Mouse (Mus musculus): ENCODE measurements around the gene Dhx32. TPM values are rescaled to one million over a fixed set of nuclear protein-coding genes. Genes with fewer than 3 reads are reported as not detected.

Gene Dhx32
- 25.7 and 33.6 TPM in 2 replicates for polyA plus RNA-seq (2016; fragmentation: Nextera tagmentation; extraction: Ambion mirVana)

- H3K27me3 ChIP-seq (ENCODE audit: insufficient read depth, poor library complexity, severe bottlenecking) = no peaks in the 10 kb centered on the region
- peak within 1 kb of the TSS; percentile 34 for H3K4me3 ChIP-seq
- H3K36me3 ChIP-seq = no peaks in the 10 kb centered on the region
- DNase-seq (ENCODE audit: low spot score) = peak; percentile 91
- H3K9me3 ChIP-seq = no peaks in the 10 kb centered on the region
- H3K27ac ChIP-seq = peak within 1 kb of the TSS; percentile 26; the same call in 1 of the 2 replicates
- H3K4me1 ChIP-seq = 0 out of 2 replicates have a peak, but pooled peaks cover 6% of the 10 kb centered on the region
- WGBS = 18% methylated on average over 18 of the region's 18 CpGs
Observed at GRCm38 (mm10) chr7:133782717-133783435, at the start of gene Dhx32. Dhx32 (minus strand) TSS chr7:133782726.

GRCm38 (mm10) chr7:133829579-133829978 lies 47.1 kb upstream of the Dhx32 start:
- no peaks in the 10 kb centered on the region for H3K27me3 ChIP-seq (ENCODE audit: insufficient read depth, poor library complexity, severe bottlenecking)
- no peaks in the 10 kb centered on the region for H3K36me3 ChIP-seq
- H3K27ac ChIP-seq = no peak overlapping the region
- H3K4me1 ChIP-seq = peaks cover 7% of the 10 kb centered on the region
- no peak overlapping the region for H3K4me3 ChIP-seq
- WGBS = 67% methylated on average over 7 of the region's 7 CpGs
- DNase-seq (ENCODE audit: low spot score) = peak; percentile 30
- H3K9me3 ChIP-seq = no peaks in the 10 kb centered on the region

GRCm38 (mm10) chr7:133828514-133828913 lies 46.0 kb upstream of the Dhx32 start:
- no peaks in the 10 kb centered on the region for H3K27me3 ChIP-seq (ENCODE audit: insufficient read depth, poor library complexity, severe bottlenecking)
- H3K9me3 ChIP-seq = no peaks in the 10 kb centered on the region
- peak; percentile 77 for DNase-seq (ENCODE audit: low spot score)
- H3K36me3 ChIP-seq = no peaks in the 10 kb centered on the region
- peak overlapping the region; percentile 53; the same call in 1 of the 2 replicates for H3K27ac ChIP-seq
- no peak overlapping the region for H3K4me3 ChIP-seq
- peaks cover 7% of the 10 kb centered on the region for H3K4me1 ChIP-seq
- 26% methylated on average over 4 of the region's 4 CpGs for WGBS

- H3K4me3 ChIP-seq = no peak overlapping the region
- H3K27me3 ChIP-seq (ENCODE audit: insufficient read depth, poor library complexity, severe bottlenecking) = no peaks in the 10 kb centered on the region
- peaks cover 7% of the 10 kb centered on the region for H3K4me1 ChIP-seq
- DNase-seq (ENCODE audit: low spot score) = no peak
- 89% methylated on average over 2 of the region's 2 CpGs for WGBS
- no peaks in the 10 kb centered on the region for H3K36me3 ChIP-seq
- no peak overlapping the region for H3K27ac ChIP-seq
- no peaks in the 10 kb centered on the region for H3K9me3 ChIP-seq
Observed at GRCm38 (mm10) chr7:133824579-133824978, 42.1 kb upstream of the Dhx32 start.

- 82% methylated on average over 6 of the region's 6 CpGs for WGBS
- Histone ChIP-seq H3K27ac (no peak overlapping the region), H3K27me3 (ENCODE audit: insufficient read depth, poor library complexity, severe bottlenecking) (no peaks in the 10 kb centered on the region), H3K9me3 (no peaks in the 10 kb centered on the region), H3K4me3 (no peak overlapping the region), H3K36me3 (no peaks in the 10 kb centered on the region), H3K4me1 (peaks cover 7% of the 10 kb centered on the region)
- DNase-seq (ENCODE audit: low spot score) = peak; percentile 66
Observed at GRCm38 (mm10) chr7:133823751-133824150, 41.2 kb upstream of the Dhx32 start.

- H3K27me3 ChIP-seq (ENCODE audit: insufficient read depth, poor library complexity, severe bottlenecking) = no peaks in the 10 kb centered on the region
Observed at GRCm38 (mm10) chr7:133813331-133813730, 30.8 kb upstream of the Dhx32 start.

GRCm38 (mm10) chr7:133812927-133813326 lies 30.4 kb upstream of the Dhx32 start:
- no peak overlapping the region for H3K27ac ChIP-seq
- H3K27me3 ChIP-seq (ENCODE audit: insufficient read depth, poor library complexity, severe bottlenecking) = no peaks in the 10 kb centered on the region
- no peaks in the 10 kb centered on the region for H3K4me1 ChIP-seq
- no peak overlapping the region for H3K4me3 ChIP-seq
- 71% methylated on average over 7 of the region's 7 CpGs for WGBS
- DNase-seq (ENCODE audit: low spot score) = no peak
- no peaks in the 10 kb centered on the region for H3K36me3 ChIP-seq
- H3K9me3 ChIP-seq = no peaks in the 10 kb centered on the region

More at GRCm38 (mm10) chr7:133813331-133813730, 30.8 kb upstream of the Dhx32 start:
- no peaks in the 10 kb centered on the region for H3K9me3 ChIP-seq
- H3K4me1 ChIP-seq = no peaks in the 10 kb centered on the region
- DNase-seq (ENCODE audit: low spot score) = no peak
- no peak overlapping the region for H3K27ac ChIP-seq
- no peaks in the 10 kb centered on the region for H3K36me3 ChIP-seq
- H3K4me3 ChIP-seq = no peak overlapping the region
- 80% methylated on average over 4 of the region's 4 CpGs for WGBS

- H3K36me3 ChIP-seq = no peaks in the 10 kb centered on the region
- H3K9me3 ChIP-seq = no peaks in the 10 kb centered on the region
- DNase-seq (ENCODE audit: low spot score) = peak; percentile 84
- no peaks in the 10 kb centered on the region for H3K27me3 ChIP-seq (ENCODE audit: insufficient read depth, poor library complexity, severe bottlenecking)
- no peak overlapping the region for H3K27ac ChIP-seq
- H3K4me3 ChIP-seq = no peak overlapping the region
- 51% methylated on average over 7 of the region's 7 CpGs for WGBS
- no peaks in the 10 kb centered on the region for H3K4me1 ChIP-seq
Observed at GRCm38 (mm10) chr7:133805614-133806175, 23.2 kb upstream of the Dhx32 start.

- 55% methylated on average over 6 of the region's 6 CpGs for WGBS
- H3K27me3 ChIP-seq (ENCODE audit: insufficient read depth, poor library complexity, severe bottlenecking) = no peaks in the 10 kb centered on the region
- H3K36me3 ChIP-seq = no peaks in the 10 kb centered on the region
- H3K27ac ChIP-seq = no peak overlapping the region
- H3K4me1 ChIP-seq = no peaks in the 10 kb centered on the region
- H3K9me3 ChIP-seq = no peaks in the 10 kb centered on the region
- H3K4me3 ChIP-seq = no peak overlapping the region
- no peak for DNase-seq (ENCODE audit: low spot score)
Observed at GRCm38 (mm10) chr7:133801823-133802222, 19.3 kb upstream of the Dhx32 start.

GRCm38 (mm10) chr7:133799928-133800327 lies 17.4 kb upstream of the Dhx32 start:
- no peak for DNase-seq (ENCODE audit: low spot score)
- Histone ChIP-seq H3K27ac (no peak overlapping the region), H3K4me3 (no peak overlapping the region), H3K36me3 (no peaks in the 10 kb centered on the region), H3K27me3 (ENCODE audit: insufficient read depth, poor library complexity, severe bottlenecking) (no peaks in the 10 kb centered on the region), H3K9me3 (no peaks in the 10 kb centered on the region), H3K4me1 (no peaks in the 10 kb centered on the region)
- WGBS = 66% methylated on average over 5 of the region's 5 CpGs

- H3K27ac ChIP-seq = peak overlapping the region; percentile 36; the same call in 1 of the 2 replicates
- WGBS = 80% methylated on average over 2 of the region's 2 CpGs
- H3K36me3 ChIP-seq = no peaks in the 10 kb centered on the region
- no peaks in the 10 kb centered on the region for H3K9me3 ChIP-seq
- no peak overlapping the region for H3K4me3 ChIP-seq
- peaks cover 9% of the 10 kb centered on the region; the same call in 1 of the 2 replicates for H3K4me1 ChIP-seq
- DNase-seq (ENCODE audit: low spot score) = no peak
- H3K27me3 ChIP-seq (ENCODE audit: insufficient read depth, poor library complexity, severe bottlenecking) = no peaks in the 10 kb centered on the region
Observed at GRCm38 (mm10) chr7:133794720-133795119, 12.2 kb upstream of the Dhx32 start.

GRCm38 (mm10) chr7:133793248-133794131 lies 11.0 kb upstream of the Dhx32 start:
- no peaks in the 10 kb centered on the region for H3K9me3 ChIP-seq
- no peak overlapping the region for H3K4me3 ChIP-seq
- no peaks in the 10 kb centered on the region for H3K27me3 ChIP-seq (ENCODE audit: insufficient read depth, poor library complexity, severe bottlenecking)
- 55% methylated on average over 10 of the region's 10 CpGs for WGBS
- H3K36me3 ChIP-seq = no peaks in the 10 kb centered on the region
- DNase-seq (ENCODE audit: low spot score) = no peak
- H3K27ac ChIP-seq = no peak overlapping the region
- H3K4me1 ChIP-seq = peaks cover 9% of the 10 kb centered on the region; the same call in 1 of the 2 replicates

All from heart, embryonic 10.5 days (tissue).